Mouse (Mus musculus): ENCODE measurements around the gene Gfpt1. TPM values are rescaled to one million over a fixed set of nuclear protein-coding genes. Genes with fewer than 3 reads are reported as not detected.

Gfpt1 gene
- total RNA-seq, 2 experiments from 2014 or later, result 52.9 to 56.7 TPM

- DNase-seq, result no peak
These were observed 97.3 kb downstream of the Gfpt1 start for GRCm38 (mm10) chr6:87139796-87140553.

Other genes starting within 250 kb of the Gfpt1 start
- 1 to 10 TPM; 4.8 to 6.0 TPM for gene Anxa4, start 249.3 kb upstream of the Gfpt1 start, total RNA-seq (2021)
- gene Aak1, start 193.3 kb upstream of the Gfpt1 start, total RNA-seq (2021), result 100 to 1,000 TPM; 435 to 445 TPM
- 10 to 100 TPM; 55.1 to 55.5 TPM for gene Nfu1, start 33.6 kb upstream of the Gfpt1 start, total RNA-seq (2021)
- gene D6Ertd527e, start 61.9 kb downstream of the Gfpt1 start, total RNA-seq (2021), result not detected

Data from layer of hippocampus, postnatal 36 days (tissue).